Mouse (Mus musculus): ENCODE results near the gene Crlf3.
"Not testable (repeated sequence)": the region's sequence is repeated elsewhere in the genome, so short reads cannot be mapped to it uniquely, and the experiment has no call there.

Gene Crlf3

GRCm38 (mm10) chr11:80066373-80066772 is 14.4 kb downstream of the Crlf3 start:
- peak; percentile 64 for DNase-seq

GRCm38 (mm10) chr11:80062159-80062558 is 18.6 kb downstream of the Crlf3 start:
- no peak for DNase-seq

- no peak for DNase-seq
Measured at GRCm38 (mm10) chr11:80056141-80056540, 24.6 kb downstream of the Crlf3 start.

- no peak for DNase-seq
Measured at GRCm38 (mm10) chr11:80054659-80055058, 26.1 kb downstream of the Crlf3 start.

- DNase-seq, result no peak
Measured at GRCm38 (mm10) chr11:80053171-80053570, 27.6 kb downstream of the Crlf3 start.

- DNase-seq, result no peak
Measured at GRCm38 (mm10) chr11:80052456-80052855, 28.3 kb downstream of the Crlf3 start.

- no peak for DNase-seq
Measured at GRCm38 (mm10) chr11:80050088-80050487, 30.7 kb downstream of the Crlf3 start.

GRCm38 (mm10) chr11:80046856-80047255 is 33.9 kb downstream of the Crlf3 start:
- DNase-seq, result no peak

GRCm38 (mm10) chr11:80043419-80043817 is 37.4 kb downstream of the Crlf3 start:
- no peak for DNase-seq

GRCm38 (mm10) chr11:80042615-80043418 is 38.0 kb downstream of the Crlf3 start:
- peak; percentile 62 for DNase-seq

- no peak for DNase-seq
Measured at GRCm38 (mm10) chr11:80037495-80037894, 43.3 kb downstream of the Crlf3 start.

GRCm38 (mm10) chr11:80021306-80021705 is 59.5 kb downstream of the Crlf3 start:
- no peak for DNase-seq

GRCm38 (mm10) chr11:80019792-80020191 is 61.0 kb downstream of the Crlf3 start:
- no peak for DNase-seq

- not testable (repeated sequence) for DNase-seq
Measured at GRCm38 (mm10) chr11:80016533-80016932, 64.3 kb downstream of the Crlf3 start.

Data from thymus, postnatal 4 days (tissue).